Mouse (Mus musculus) liver, adult 2 months (tissue): ENCODE results near the gene Armcx1.

Experiments
- CTCF ChIP-seq: fragments of 200-500 bp; IDR thresholded peaks from 2 replicates; pipeline ENCODE4 v1.5.1; 2011; ENCODE audit warnings: low read depth, low read length, control low read depth
- POLR2A ChIP-seq: fragments of 200-500 bp; IDR thresholded peaks from 2 replicates; pipeline ENCODE4 v1.6.1; 2011; ENCODE audit warnings: low read length, control low read depth; ENCODE audit not compliant: insufficient read depth; ENCODE audit errors: extremely low read depth

- TF ChIP-seq CTCF (no peak), POLR2A (no peak)
Observed at GRCm38 (mm10) chrX:134716863-134717262, 900 bp upstream of the Armcx1 start.
